Mouse (Mus musculus) ovary, postnatal 10 days (tissue): ENCODE results near the gene Mab21l2.

Source experiments
- DNase-seq: peaks from one replicate; pipeline ENCODE4 v3.0.0; 2022; ENCODE audit warnings: low spot score

Mab21l2 gene

GRCm38 (mm10) chr3:86539555-86540168, 8.8 kb downstream of the Mab21l2 start:
- DNase-seq = no peak

DNA sequence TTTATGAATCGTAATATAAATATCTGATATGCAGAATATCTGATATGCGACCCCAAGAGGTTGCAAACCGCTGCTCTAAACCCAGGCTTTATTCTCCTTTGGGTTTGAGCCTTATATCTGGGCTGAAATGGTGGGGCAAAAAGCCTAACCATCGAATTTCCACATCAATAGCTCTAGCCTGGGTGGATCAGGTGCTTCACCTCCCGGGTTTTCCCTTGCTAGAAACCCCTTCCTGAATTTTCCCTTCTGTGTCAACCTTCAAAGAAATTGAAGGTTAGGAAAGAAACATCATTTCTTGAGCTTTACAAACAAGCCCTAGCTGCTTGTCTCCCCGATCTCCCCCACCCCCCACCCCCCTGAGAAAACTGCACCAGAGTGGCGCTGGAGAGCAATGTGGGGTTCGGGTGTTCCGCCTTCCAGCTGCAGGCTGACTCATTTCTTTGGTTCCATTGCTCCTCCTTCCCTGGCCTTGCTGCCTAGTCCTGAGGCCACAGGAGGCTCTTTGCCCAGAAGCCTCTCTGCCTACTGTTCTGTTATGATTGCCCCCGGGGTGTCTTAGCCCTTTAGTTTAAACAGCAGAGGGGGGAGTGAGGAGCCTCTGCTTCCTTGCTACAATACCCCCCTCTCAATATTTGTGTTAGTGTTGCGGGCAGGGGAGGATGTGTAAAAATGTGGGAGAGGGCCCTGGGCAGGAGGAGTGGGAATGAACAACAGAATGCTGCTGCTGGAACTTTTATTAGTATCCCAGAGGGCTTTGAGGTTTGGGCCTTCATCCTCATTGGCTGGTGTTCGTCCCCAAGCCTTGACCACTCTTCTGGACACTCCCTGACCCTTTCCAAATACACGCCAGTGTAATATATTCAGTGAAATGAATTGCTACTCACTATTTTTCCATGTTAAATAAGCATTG, 9.5 kb downstream of the Mab21l2 start:
- no peak for DNase-seq

GRCm38 (mm10) chr3:86536751-86537150, 11.7 kb downstream of the Mab21l2 start:
- DNase-seq = no peak

GRCm38 (mm10) chr3:86531531-86532269, 16.7 kb downstream of the Mab21l2 start:
- no peak for DNase-seq

- no peak for DNase-seq
Measured at GRCm38 (mm10) chr3:86522880-86523505, 25.4 kb downstream of the Mab21l2 start.

- DNase-seq = no peak
Measured at GRCm38 (mm10) chr3:86518506-86519109, 29.8 kb downstream of the Mab21l2 start.

GRCm38 (mm10) chr3:86500586-86500985, 47.8 kb downstream of the Mab21l2 start:
- no peak for DNase-seq
